Mouse (Mus musculus) C2C12 (cell line): ENCODE results near the gene Dnajc3. TPM values are rescaled to one million over a fixed set of nuclear protein-coding genes. Genes with fewer than 3 reads are reported as not detected.

Experiments used
- H3K27me3 ChIP-seq: one replicate; pipeline ENCODE4 v1.6.1; 2011; ENCODE audit not compliant: control insufficient read depth, insufficient read depth, insufficient read length
- H3K36me3 ChIP-seq: one replicate; pipeline ENCODE4 v1.6.1; 2011; ENCODE audit not compliant: control insufficient read depth, insufficient read depth
- H3K4me3 ChIP-seq: one replicate; pipeline ENCODE4 v1.5.1; 2011; ENCODE audit warnings: mild to moderate bottlenecking, control low read depth; ENCODE audit not compliant: poor library complexity, insufficient read depth, severe bottlenecking
- H3K79me2 ChIP-seq: one replicate; pipeline ENCODE4 v1.6.1; 2011; ENCODE audit not compliant: control insufficient read depth, insufficient read depth
- H3K79me3 ChIP-seq: one replicate; pipeline ENCODE4 v1.6.1; 2011; ENCODE audit warnings: low read depth, control low read depth
- H3ac ChIP-seq: one replicate; pipeline ENCODE3; 2011; ENCODE audit warnings: low read depth; ENCODE audit not compliant: control insufficient read depth, insufficient read length
- CEBPB ChIP-seq: IDR thresholded peaks from one replicate; pipeline ENCODE4 v1.6.1; 2011; ENCODE audit warnings: low read depth, mild to moderate bottlenecking, control low read depth, moderate library complexity
- CTCF ChIP-seq: IDR thresholded peaks from one replicate; pipeline ENCODE4 v1.5.1; 2011; ENCODE audit not compliant: control insufficient read depth, insufficient read depth, insufficient read length
- FOSL1 ChIP-seq: IDR thresholded peaks from one replicate; pipeline ENCODE4 v1.8.0; 2011; ENCODE audit warnings: mild to moderate bottlenecking, low read length; ENCODE audit not compliant: poor library complexity, insufficient read depth, severe bottlenecking
- MAX ChIP-seq: IDR thresholded peaks from one replicate; pipeline ENCODE4 v1.6.1; 2011; ENCODE audit warnings: mild to moderate bottlenecking, control low read depth
- MYOD1 ChIP-seq: IDR thresholded peaks from one replicate; pipeline ENCODE4 v1.6.1; 2011; ENCODE audit warnings: low read depth; ENCODE audit not compliant: control insufficient read depth, insufficient read length
- MYOG ChIP-seq: IDR thresholded peaks from one replicate; pipeline ENCODE4 v1.6.1; 2011; ENCODE audit not compliant: control insufficient read depth, insufficient read length; ENCODE audit errors: extremely low read depth
- USF1 ChIP-seq: IDR thresholded peaks from one replicate; pipeline ENCODE4 v1.6.1; 2011; ENCODE audit warnings: low read depth, mild to moderate bottlenecking, control low read depth, moderate library complexity
- polyA plus RNA-seq: library from polyadenylated mRNA; unstranded; fragments of >200 nt; fragmentation: generic; extraction: Trizol; gene quantifications from one replicate; pipeline ENCODE4 v1.2.1, GENCODE M21; 2012; ENCODE audit warnings: missing spikeins

Dnajc3 gene
- polyA plus RNA-seq, 1 experiment = 11.4 TPM

- H3K36me3 ChIP-seq = no peaks in the 10 kb centered on the region
- TF ChIP-seq CTCF (no peak), MAX (no peak), MYOD1 (no peak), MYOG (no peak), FOSL1 (no peak)
- H3K4me3 ChIP-seq = no peak overlapping the region
- no peak overlapping the region for H3ac ChIP-seq
- H3K27me3 ChIP-seq = no peaks in the 10 kb centered on the region
- peaks cover 54% of the 10 kb centered on the region for H3K79me3 ChIP-seq
- H3K79me2 ChIP-seq = peaks cover 98% of the 10 kb centered on the region
These were observed 6.9 kb downstream of the Dnajc3 start for GRCm38 (mm10) chr14:118944702-118945101.

- H3K36me3 ChIP-seq = peaks cover 5% of the 10 kb centered on the region
- H3ac ChIP-seq = no peak overlapping the region
- H3K27me3 ChIP-seq = no peaks in the 10 kb centered on the region
- H3K79me2 ChIP-seq = peaks cover 81% of the 10 kb centered on the region
- peaks cover 52% of the 10 kb centered on the region for H3K79me3 ChIP-seq
- no peak overlapping the region for H3K4me3 ChIP-seq
- no peak for TF ChIP-seq MYOG
- TF ChIP-seq FOSL1 = no peak
- no peak for TF ChIP-seq CTCF
- TF ChIP-seq MAX = no peak
- TF ChIP-seq CEBPB = no peak
- TF ChIP-seq MYOD1 = no peak
- TF ChIP-seq USF1 = no peak
These were observed 11.1 kb downstream of the Dnajc3 start for GRCm38 (mm10) chr14:118948841-118949240.

DNA sequence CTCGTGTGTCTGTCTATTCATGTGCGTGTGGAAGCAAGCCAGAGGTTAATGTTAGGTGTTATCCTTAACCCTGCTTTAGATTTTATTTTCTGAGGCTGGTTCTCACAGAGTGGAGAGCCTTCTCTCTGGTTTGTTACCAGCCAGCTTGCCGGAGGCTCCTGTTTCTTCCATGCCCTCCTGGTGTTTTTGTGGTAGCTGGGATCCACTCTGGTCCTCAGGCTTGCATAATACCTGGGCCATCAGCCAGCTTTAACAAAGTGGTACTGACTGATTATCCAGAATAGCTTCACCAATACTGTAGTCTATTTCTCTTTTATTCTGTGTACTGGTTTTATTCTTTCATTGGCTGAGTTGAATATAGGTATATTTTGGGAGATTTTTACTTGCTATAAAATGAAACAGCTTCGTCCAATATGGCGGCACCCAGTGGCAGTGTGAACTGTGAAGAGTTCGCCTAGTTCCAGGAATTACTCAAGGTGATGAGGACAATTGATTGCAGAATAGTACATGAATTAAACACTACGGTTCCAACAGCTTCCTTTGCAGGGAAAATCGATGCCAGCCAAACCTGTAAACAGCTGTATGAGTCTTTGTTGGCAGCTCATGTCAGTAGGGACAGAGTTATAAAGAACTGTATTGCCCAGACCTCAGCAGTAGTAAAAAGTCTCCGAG is 14.3 kb downstream of the Dnajc3 start:
- Histone ChIP-seq H3K27me3 (no peaks in the 10 kb centered on the region), H3K4me3 (no peak overlapping the region), H3ac (no peak overlapping the region), H3K36me3 (peaks cover 21% of the 10 kb centered on the region), H3K79me2 (peaks cover 49% of the 10 kb centered on the region), H3K79me3 (peaks cover 31% of the 10 kb centered on the region)
- TF ChIP-seq CEBPB = no peak
- no peak for TF ChIP-seq FOSL1
- TF ChIP-seq MYOG = no peak
- TF ChIP-seq USF1 = no peak
- no peak for TF ChIP-seq MAX
- no peak for TF ChIP-seq CTCF
- no peak for TF ChIP-seq MYOD1

GRCm38 (mm10) chr14:118958010-118958409 is 20.2 kb downstream of the Dnajc3 start:
- Histone ChIP-seq H3K4me3 (no peak overlapping the region), H3K27me3 (no peaks in the 10 kb centered on the region), H3ac (no peak overlapping the region), H3K36me3 (peaks cover 56% of the 10 kb centered on the region), H3K79me3 (no peaks in the 10 kb centered on the region), H3K79me2 (no peaks in the 10 kb centered on the region)
- TF ChIP-seq USF1 (no peak), MYOG (no peak), CEBPB (no peak), CTCF (no peak), MYOD1 (no peak), MAX (no peak), FOSL1 (no peak)

DNA sequence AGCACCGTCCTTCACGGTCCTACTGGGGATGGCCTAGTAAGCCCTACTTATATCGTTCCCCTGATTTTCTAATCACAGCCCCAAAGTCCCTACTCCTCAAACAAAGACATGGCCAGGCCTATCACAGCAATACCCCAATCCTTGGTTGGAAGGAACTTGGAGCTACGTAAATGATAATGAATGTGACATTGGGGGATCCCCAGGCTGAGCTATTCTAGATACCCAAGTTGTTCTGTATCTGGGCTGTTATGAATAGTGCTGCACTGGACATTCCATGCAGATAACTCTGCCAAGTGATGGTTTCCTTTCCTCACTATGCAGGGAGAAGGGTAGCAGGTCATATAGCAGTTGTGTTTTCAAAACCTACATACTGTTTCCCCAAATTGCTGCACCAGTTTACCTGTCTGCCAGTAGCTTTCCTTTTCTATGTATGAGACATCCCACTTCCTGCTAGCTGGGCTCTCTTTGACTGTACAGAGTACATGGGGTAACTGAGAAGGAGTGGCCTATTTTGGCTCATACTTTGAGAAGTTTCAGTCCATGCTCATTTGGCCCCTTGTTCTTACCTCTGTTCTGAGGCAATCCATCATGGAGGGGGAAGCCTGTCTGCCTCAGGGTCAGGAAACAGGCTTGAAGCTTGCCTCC is 27.7 kb downstream of the Dnajc3 start:
- H3ac ChIP-seq = no peak overlapping the region
- no peaks in the 10 kb centered on the region for H3K79me3 ChIP-seq
- TF ChIP-seq USF1 = no peak
- TF ChIP-seq FOSL1 = no peak
- H3K27me3 ChIP-seq = no peaks in the 10 kb centered on the region
- no peaks in the 10 kb centered on the region for H3K79me2 ChIP-seq
- no peak overlapping the region for H3K4me3 ChIP-seq
- H3K36me3 ChIP-seq = peaks cover 40% of the 10 kb centered on the region

- H3ac ChIP-seq = no peak overlapping the region
- TF ChIP-seq FOSL1 (no peak), CEBPB (no peak), USF1 (no peak), CTCF (no peak)
- H3K4me3 ChIP-seq = no peak overlapping the region
- peaks cover 39% of the 10 kb centered on the region for H3K36me3 ChIP-seq
- H3K79me2 ChIP-seq = no peaks in the 10 kb centered on the region
- H3K27me3 ChIP-seq = no peaks in the 10 kb centered on the region
- H3K79me3 ChIP-seq = no peaks in the 10 kb centered on the region
These were observed 29.9 kb downstream of the Dnajc3 start for GRCm38 (mm10) chr14:118967646-118968045.
